Mouse (Mus musculus): ENCODE measurements around the gene Dbnl. TPM values are rescaled to one million over a fixed set of nuclear protein-coding genes. Genes with fewer than 3 reads are reported as not detected.

The Dbnl gene
- total and polyA plus RNA-seq, 3 experiments, result 70.3 to 124 (median 77.3) TPM

- Histone ChIP-seq H3K79me2 (replicated peaks; ENCODE audit: control insufficient read depth, extremely low read depth, insufficient read depth, poor library complexity, severe bottlenecking) (0 out of 2 replicates have a peak, but pooled peaks cover 3% of the 10 kb centered on the region), H3K27ac (ENCODE audit: insufficient read depth, low read depth) (no peak overlapping the region), H3K4me2 (ENCODE audit: insufficient read depth, low read depth, poor library complexity, severe bottlenecking) (no peak overlapping the region), H3K9me3 (replicated peaks; ENCODE audit: low read length) (no peaks in the 10 kb centered on the region), H3K4me3 (replicated peaks in 1 of 3; ENCODE audit: low read depth in 2 of 3, low read length in 2 of 3, poor library complexity in 1 of 3) (no peak overlapping the region), H3K4me1 (ENCODE audit: control insufficient read depth in 1 of 2, insufficient read depth in 2 of 2) (peaks cover 3 to 22% of the 10 kb centered on the region in 2 experiments; a peak in 3 of 4 replicates), H3K27me3 (replicated peaks) (no peaks in the 10 kb centered on the region), H3K36me3 (replicated peaks in 1 of 2; ENCODE audit: control insufficient read depth in 1 of 2, insufficient read depth in 1 of 2, low read length in 1 of 2) (peaks cover 80 to 94% of the 10 kb centered on the region in 2 experiments), H3K9ac (ENCODE audit: insufficient read depth, low read depth) (no peak overlapping the region)
- no peak for TF ChIP-seq TBP (conservative IDR thresholded peaks at IDR 0.05; ENCODE audit: low read depth, low read length)
- TF ChIP-seq MAX (IDR thresholded peaks at IDR 0.05; ENCODE audit: low read length), result no peak
- no peak for TF ChIP-seq CTCF (conservative IDR thresholded peaks at IDR 0.05 in 1 of 2, IDR thresholded peaks at IDR 0.05 in 1 of 2; ENCODE audit: low read depth in 2 of 2, low read length in 2 of 2)
- TF ChIP-seq POLR2A (IDR thresholded peaks at IDR 0.05; ENCODE audit: low read depth, low read length), result no peak
- no peak for TF ChIP-seq ZC3H11A (IDR thresholded peaks at IDR 0.05; ENCODE audit: low read depth, low read length)
- no peak for TF ChIP-seq NRF1 (IDR thresholded peaks at IDR 0.05; ENCODE audit: low read depth, low read length)
- no peak for TF ChIP-seq MAFK (IDR thresholded peaks at IDR 0.05; ENCODE audit: insufficient replicate concordance, low read length)
- TF ChIP-seq MAZ (IDR thresholded peaks at IDR 0.05; ENCODE audit: low read depth, low read length), result no peak
- no peak for TF ChIP-seq SMC3 (IDR thresholded peaks at IDR 0.05; ENCODE audit: low read depth, low read length)
- TF ChIP-seq E2F4 (IDR thresholded peaks at IDR 0.05; ENCODE audit: insufficient replicate concordance, low read depth, low read length), result no peak
- dilution Hi-C loops (cut with MboI; ENCODE audit: extremely low pct_ligation_motif_present, extremely low pct_unique_long_range_greater_than_20kb, low sequenced_read_pairs), result no loop called here
- DNase-seq (ENCODE audit: extremely low read depth), result no peak
- in situ Hi-C loops (cut with MboI; ENCODE audit: low pct_ligation_motif_present, low pct_unique_long_range_greater_than_20kb, low sequenced_read_pairs), result no loop called here
Measured at GRCm38 (mm10) chr11:5795706-5796105, 7.4 kb downstream of the Dbnl start.

- no peak overlapping the region for H3K4me3 ChIP-seq (replicated peaks in 1 of 3; ENCODE audit: low read depth in 2 of 3, low read length in 2 of 3, poor library complexity in 1 of 3)
- dilution Hi-C loops (cut with MboI; ENCODE audit: extremely low pct_ligation_motif_present, extremely low pct_unique_long_range_greater_than_20kb, low sequenced_read_pairs), result no loop called here
- no peaks in the 10 kb centered on the region for H3K27me3 ChIP-seq (replicated peaks)
- H3K36me3 ChIP-seq (replicated peaks in 1 of 2; ENCODE audit: control insufficient read depth in 1 of 2, insufficient read depth in 1 of 2, low read length in 1 of 2), result peaks cover 85 to 97% of the 10 kb centered on the region in 2 experiments
- H3K27ac ChIP-seq (ENCODE audit: insufficient read depth, low read depth), result no peak overlapping the region
- no peak for DNase-seq (ENCODE audit: extremely low read depth)
- H3K4me1 ChIP-seq (ENCODE audit: control insufficient read depth in 1 of 2, insufficient read depth in 2 of 2), result peaks cover 8 to 15% of the 10 kb centered on the region in 2 experiments
- in situ Hi-C loops (cut with MboI; ENCODE audit: low pct_ligation_motif_present, low pct_unique_long_range_greater_than_20kb, low sequenced_read_pairs), result no loop called here
- H3K4me2 ChIP-seq (ENCODE audit: insufficient read depth, low read depth, poor library complexity, severe bottlenecking), result no peak overlapping the region
- H3K79me2 ChIP-seq (replicated peaks; ENCODE audit: control insufficient read depth, extremely low read depth, insufficient read depth, poor library complexity, severe bottlenecking), result no peaks in the 10 kb centered on the region
- H3K9me3 ChIP-seq (replicated peaks; ENCODE audit: low read length), result no peaks in the 10 kb centered on the region
- H3K9ac ChIP-seq (ENCODE audit: insufficient read depth, low read depth), result no peak overlapping the region
- no peak for TF ChIP-seq MAZ (IDR thresholded peaks at IDR 0.05; ENCODE audit: low read depth, low read length)
- TF ChIP-seq MAX (IDR thresholded peaks at IDR 0.05; ENCODE audit: low read length), result no peak
- no peak for TF ChIP-seq BHLHE40 (IDR thresholded peaks at IDR 0.05; ENCODE audit: low read depth, low read length)
- TF ChIP-seq ZMIZ1 (IDR thresholded peaks at IDR 0.05; ENCODE audit: low read depth, low read length), result no peak
- no peak for TF ChIP-seq CHD2 (IDR thresholded peaks at IDR 0.05; ENCODE audit: low read length)
- no peak for TF ChIP-seq USF1 (IDR thresholded peaks at IDR 0.05; ENCODE audit: low read depth, low read length)
- no peak for TF ChIP-seq UBTF (IDR thresholded peaks at IDR 0.05; ENCODE audit: low read depth, low read length)
- no peak for TF ChIP-seq KAT2A (IDR thresholded peaks at IDR 0.05; ENCODE audit: insufficient replicate concordance, low read length)
Measured at GRCm38 (mm10) chr11:5796939-5797338, 8.7 kb downstream of the Dbnl start.

Measured in CH12.LX (cell line).